21 mouse cellular contexts compared by ENCODE assay signal in genomic region chr6:61083346-61083745, GRCm38 (mm10).
"Had no signal": no experiment of that assay in that cellular context is flagged by ENCODE, and none has a peak within 500 bp of the region (broad histone marks: within the 10 kb centered on the region; RNA-seq: fewer than 3 reads in every experiment).

No protein-coding gene starts in this region.

- H3K4me3 ChIP-seq: lung, embryonic 15.5 days; midbrain, embryonic 10.5 days; midbrain, embryonic 12.5 days; myocyte; neural tube, embryonic 12.5 days; neural tube, embryonic 15.5 days had no signal

- DNase-seq: lung, adult 18-20 months; lung, postnatal 14 days; lung, postnatal 36 days; midbrain, embryonic 14.5 days; retina, postnatal 1 day; right cerebral cortex, adult 18-20 months; right cerebral cortex, postnatal 25 days; right cerebral cortex, postnatal 4 days; spleen, adult 18-20 months; thymus, adult 18-20 months; thymus, postnatal 14 days; thymus, postnatal 36 days had no signal

- H3K9me3 ChIP-seq: lung, embryonic 15.5 days; midbrain, embryonic 10.5 days; midbrain, embryonic 12.5 days; neural tube, embryonic 12.5 days; neural tube, embryonic 15.5 days had no signal

- H3K4me1 ChIP-seq: lung, embryonic 15.5 days; neural tube, embryonic 12.5 days; neural tube, embryonic 15.5 days had no signal

- ATAC-seq: lung, postnatal 0 days; midbrain, embryonic 16.5 days had no signal

- H3K27me3 ChIP-seq: lung, embryonic 15.5 days; midbrain, embryonic 12.5 days; neural tube, embryonic 12.5 days; neural tube, embryonic 15.5 days had no signal

- H3K36me3 ChIP-seq: lung, embryonic 15.5 days; midbrain, embryonic 10.5 days; midbrain, embryonic 12.5 days; neural tube, embryonic 12.5 days; neural tube, embryonic 15.5 days had no signal

- H3K27ac ChIP-seq: liver, embryonic 14.5 days; lung, embryonic 15.5 days; midbrain, embryonic 10.5 days; midbrain, embryonic 12.5 days; neural tube, embryonic 12.5 days; neural tube, embryonic 15.5 days had no signal

- H3K4me2 ChIP-seq: lung, embryonic 15.5 days; midbrain, embryonic 12.5 days; neural tube, embryonic 12.5 days; neural tube, embryonic 15.5 days had no signal

- H3K9ac ChIP-seq: liver, embryonic 14.5 days; lung, embryonic 15.5 days; midbrain, embryonic 12.5 days; neural tube, embryonic 12.5 days; neural tube, embryonic 15.5 days had no signal
